Mouse (Mus musculus) forebrain, embryonic 12.5 days (tissue): ENCODE results near the gene Igsf8. TPM values are rescaled to one million over a fixed set of nuclear protein-coding genes. Genes with fewer than 3 reads are reported as not detected.

Source experiments
- ATAC-seq: fragments of 200-750 bp; cut with Nextera tagmentation; 2 replicates; pipeline ENCODE4 v1.8.0; 2017; ENCODE audit warnings: moderate TSS enrichment; ENCODE audit not compliant: low FRiP score
- H3K27ac ChIP-seq: fragments of 300-500 bp; sonication (generic); 2 replicates; pipeline ENCODE4 v1.5.1; 2016; ENCODE audit warnings: mild to moderate bottlenecking
- H3K27me3 ChIP-seq: fragments of 300-500 bp; sonication (generic); 2 replicates; pipeline ENCODE4 v1.6.1; 2016; ENCODE audit warnings: mild to moderate bottlenecking
- H3K36me3 ChIP-seq: fragments of 300-500 bp; sonication (generic); replicated peaks from 2 replicates; pipeline ENCODE4 v1.6.1; 2016; ENCODE audit warnings: mild to moderate bottlenecking
- H3K4me1 ChIP-seq: fragments of 300-500 bp; sonication (generic); 2 replicates; pipeline ENCODE4 v1.6.1; 2016
- H3K4me2 ChIP-seq: fragments of 300-500 bp; sonication (generic); 2 replicates; pipeline ENCODE4 v1.6.1; 2016; ENCODE audit warnings: mild to moderate bottlenecking, moderate library complexity
- H3K4me3 ChIP-seq: fragments of 300-500 bp; sonication (generic); replicated peaks from 2 replicates; pipeline ENCODE4 v1.5.1; 2016; ENCODE audit warnings: mild to moderate bottlenecking
- H3K9ac ChIP-seq: fragments of 300-500 bp; sonication (generic); 2 replicates; pipeline ENCODE4 v1.6.1; 2016; ENCODE audit warnings: mild to moderate bottlenecking
- H3K9me3 ChIP-seq: fragments of 300-500 bp; sonication (generic); 2 replicates; pipeline ENCODE4 v1.6.1; 2016
- WGBS: fragments of 180-500 bp; shearing (Covaris S2); methylation state at CpG from one replicate; pipeline ENCODE4 v1.1.7; 2016; 5-methylcytosine and 5-hydroxymethylcytosine counted together
- polyA plus RNA-seq: library from polyadenylated mRNA; unstranded; fragments of >200 nt; fragmentation: Nextera tagmentation; extraction: Ambion mirVana; gene quantifications from 2 replicates; pipeline ENCODE4 v1.2.1, GENCODE M21; 2016

Gene Igsf8
- polyA plus RNA-seq, 1 experiment from 2014 or later = 127 TPM

- H3K27ac ChIP-seq = no peak overlapping the region
- no peaks in the 10 kb centered on the region for H3K36me3 ChIP-seq
- H3K27me3 ChIP-seq = peaks cover 59% of the 10 kb centered on the region
- H3K9me3 ChIP-seq = no peaks in the 10 kb centered on the region
- peak overlapping the region; percentile 45 for H3K4me2 ChIP-seq
- 83% methylated on average over 7 of the region's 7 CpGs for WGBS
- no peak overlapping the region for H3K9ac ChIP-seq
- H3K4me3 ChIP-seq = no peak overlapping the region
- ATAC-seq = no peak
- H3K4me1 ChIP-seq = peaks cover 32% of the 10 kb centered on the region
Measured at GRCm38 (mm10) chr1:172328461-172328860, 67.0 kb downstream of the Igsf8 start.

- Histone ChIP-seq H3K27me3 (peaks cover 55% of the 10 kb centered on the region), H3K4me3 (peak within 1 kb of the TSS; percentile 25), H3K27ac (no peak within 1 kb of the TSS), H3K9ac (0 out of 2 replicates have a peak within 1 kb of the TSS, but pooled peaks have one; percentile 13), H3K4me1 (peaks cover 30% of the 10 kb centered on the region), H3K36me3 (no peaks in the 10 kb centered on the region), H3K4me2 (peak within 1 kb of the TSS; percentile 45), H3K9me3 (no peaks in the 10 kb centered on the region)
- peak; percentile 87 for ATAC-seq
- 28% methylated on average over 9 of the region's 9 CpGs for WGBS
Measured at GRCm38 (mm10) chr1:172329131-172329530, 67.7 kb downstream of the Igsf8 start, which contains the start of gene Kcnj9. Kcnj9 (minus strand) TSS chr1:172329318.

DNA sequence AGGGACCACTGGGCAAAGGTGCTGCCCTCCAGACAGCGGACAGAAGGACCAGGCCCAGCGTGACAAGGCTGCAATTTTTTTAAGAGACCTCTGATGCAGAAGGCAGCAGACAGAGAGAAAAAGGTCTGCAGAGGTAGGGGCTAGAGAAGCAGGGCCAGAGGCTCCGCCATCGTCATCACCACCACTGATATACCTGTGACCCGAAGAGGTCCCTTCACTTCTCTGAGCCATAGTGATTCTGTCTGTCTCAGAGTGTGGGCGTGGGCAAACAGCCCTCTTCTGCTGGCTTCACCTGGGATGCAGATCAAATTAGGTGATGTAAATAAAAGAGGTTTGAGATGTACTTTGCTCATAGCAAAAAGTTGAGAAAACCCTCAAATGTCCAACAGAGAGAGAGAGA is 68.2 kb downstream of the Igsf8 start:
- peaks cover 25% of the 10 kb centered on the region for H3K4me1 ChIP-seq
- no peak overlapping the region for H3K4me3 ChIP-seq
- no peak overlapping the region for H3K27ac ChIP-seq
- no peaks in the 10 kb centered on the region for H3K36me3 ChIP-seq
- H3K9ac ChIP-seq = 0 out of 2 replicates have a peak overlapping the region, but pooled peaks have one; percentile 13
- H3K9me3 ChIP-seq = no peaks in the 10 kb centered on the region
- WGBS = 73% methylated on average over 6 of the region's 6 CpGs
- H3K27me3 ChIP-seq = peaks cover 55% of the 10 kb centered on the region
- peak overlapping the region; percentile 45 for H3K4me2 ChIP-seq
- ATAC-seq = 0 out of 2 replicates have a peak, but pooled peaks have one; percentile 0

DNA sequence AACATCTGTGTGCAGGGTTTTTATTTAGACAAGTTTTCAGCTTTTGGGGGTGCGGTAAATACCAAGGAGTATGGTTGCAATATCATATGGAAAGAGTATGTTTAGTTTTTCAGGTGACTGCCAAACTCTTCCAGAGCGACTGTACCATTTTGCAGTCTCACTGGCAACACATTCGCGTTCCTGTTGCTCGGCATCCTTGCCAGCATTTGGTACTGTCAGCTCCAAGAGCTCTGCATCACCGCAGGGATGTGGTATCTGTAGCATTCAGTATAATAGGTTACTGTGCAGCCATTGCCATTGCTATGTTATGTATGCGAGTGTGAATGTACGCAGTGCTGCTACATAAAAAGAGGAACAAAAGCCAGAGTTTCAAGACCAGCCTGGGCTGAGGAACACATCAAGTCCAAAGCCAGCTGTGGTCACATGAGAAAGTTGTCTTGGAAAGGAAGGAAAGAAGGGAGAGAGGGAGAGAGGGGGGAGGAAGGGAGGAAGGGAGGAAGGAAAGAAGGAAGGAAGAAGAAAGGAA is 70.0 kb downstream of the Igsf8 start:
- H3K4me1 ChIP-seq = peaks cover 16% of the 10 kb centered on the region
- H3K4me2 ChIP-seq = no peak overlapping the region
- H3K9me3 ChIP-seq = no peaks in the 10 kb centered on the region
- WGBS = 69% methylated on average over 8 of the region's 8 CpGs
- ATAC-seq = no peak
- no peaks in the 10 kb centered on the region for H3K36me3 ChIP-seq
- no peak overlapping the region for H3K9ac ChIP-seq
- no peak overlapping the region for H3K4me3 ChIP-seq
- H3K27me3 ChIP-seq = peaks cover 38% of the 10 kb centered on the region
- H3K27ac ChIP-seq = no peak overlapping the region

- Histone ChIP-seq H3K4me1 (peaks cover 16% of the 10 kb centered on the region), H3K9me3 (no peaks in the 10 kb centered on the region), H3K27ac (no peak overlapping the region), H3K4me2 (no peak overlapping the region), H3K4me3 (no peak overlapping the region), H3K27me3 (peaks cover 24% of the 10 kb centered on the region), H3K9ac (no peak overlapping the region), H3K36me3 (no peaks in the 10 kb centered on the region)
- no peak for ATAC-seq
- WGBS = 87% methylated on average over 2 of the region's 2 CpGs
Measured at GRCm38 (mm10) chr1:172332925-172333324, 71.5 kb downstream of the Igsf8 start.

- Histone ChIP-seq H3K36me3 (no peaks in the 10 kb centered on the region), H3K4me1 (peaks cover 16% of the 10 kb centered on the region), H3K4me2 (no peak overlapping the region), H3K9ac (no peak overlapping the region; the same call in 1 of the 2 replicates), H3K27ac (no peak overlapping the region), H3K27me3 (peaks cover 23% of the 10 kb centered on the region), H3K4me3 (no peak overlapping the region), H3K9me3 (no peaks in the 10 kb centered on the region)
- 13% methylated on average over 3 of the region's 3 CpGs for WGBS
- no peak for ATAC-seq
Measured at GRCm38 (mm10) chr1:172333512-172333911, 72.1 kb downstream of the Igsf8 start.

DNA sequence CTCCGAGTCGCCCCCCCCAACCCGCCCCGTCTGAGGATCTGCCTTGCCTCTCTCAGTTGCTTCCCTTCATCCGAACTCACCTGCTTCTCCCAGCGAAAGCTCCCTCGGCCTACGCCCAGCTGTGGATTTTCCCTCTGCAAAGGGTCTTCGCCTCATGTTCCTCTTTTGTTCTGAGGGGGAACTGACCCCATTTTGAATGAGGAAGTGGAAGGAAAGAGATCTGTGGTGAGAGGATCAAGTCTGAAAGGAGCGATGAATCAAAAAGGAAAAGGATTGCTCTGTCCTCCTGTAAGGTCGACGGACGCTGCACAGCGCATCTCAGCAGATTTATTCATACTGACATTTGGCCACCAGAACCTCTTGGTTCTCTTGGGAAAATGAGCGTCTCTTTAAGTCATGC is 74.4 kb downstream of the Igsf8 start:
- H3K9ac ChIP-seq = no peak overlapping the region
- H3K4me1 ChIP-seq = peaks cover 11% of the 10 kb centered on the region
- ATAC-seq = no peak
- 81% methylated on average over 15 of the region's 15 CpGs for WGBS
- H3K4me2 ChIP-seq = no peak overlapping the region
- H3K36me3 ChIP-seq = no peaks in the 10 kb centered on the region
- no peaks in the 10 kb centered on the region for H3K9me3 ChIP-seq
- H3K27ac ChIP-seq = no peak overlapping the region
- peaks cover 18% of the 10 kb centered on the region for H3K27me3 ChIP-seq
- no peak overlapping the region for H3K4me3 ChIP-seq

GRCm38 (mm10) chr1:172337411-172338185 is 76.2 kb downstream of the Igsf8 start:
- Histone ChIP-seq H3K27ac (no peak overlapping the region), H3K4me2 (no peak overlapping the region), H3K27me3 (peaks cover 32% of the 10 kb centered on the region), H3K9ac (no peak overlapping the region), H3K4me1 (peaks cover 25% of the 10 kb centered on the region), H3K4me3 (no peak overlapping the region), H3K9me3 (no peaks in the 10 kb centered on the region), H3K36me3 (no peaks in the 10 kb centered on the region)
- 31% methylated on average over 2 of the region's 2 CpGs for WGBS
- ATAC-seq = no peak

GRCm38 (mm10) chr1:172340729-172341321 is 79.4 kb downstream of the Igsf8 start, which contains the start of gene Kcnj10:
Kcnj10 (plus strand) TSS chr1:172341210.
- Histone ChIP-seq H3K27ac (peak within 1 kb of the TSS; percentile 59), H3K9ac (peak within 1 kb of the TSS; percentile 47), H3K36me3 (no peaks in the 10 kb centered on the region), H3K9me3 (no peaks in the 10 kb centered on the region), H3K27me3 (peaks cover 27% of the 10 kb centered on the region), H3K4me2 (peak within 1 kb of the TSS; percentile 69), H3K4me3 (peak within 1 kb of the TSS; percentile 51), H3K4me1 (peaks cover 32% of the 10 kb centered on the region)
- ATAC-seq = peak; percentile 97
- 3% methylated on average over 33 of the region's 38 CpGs for WGBS

DNA sequence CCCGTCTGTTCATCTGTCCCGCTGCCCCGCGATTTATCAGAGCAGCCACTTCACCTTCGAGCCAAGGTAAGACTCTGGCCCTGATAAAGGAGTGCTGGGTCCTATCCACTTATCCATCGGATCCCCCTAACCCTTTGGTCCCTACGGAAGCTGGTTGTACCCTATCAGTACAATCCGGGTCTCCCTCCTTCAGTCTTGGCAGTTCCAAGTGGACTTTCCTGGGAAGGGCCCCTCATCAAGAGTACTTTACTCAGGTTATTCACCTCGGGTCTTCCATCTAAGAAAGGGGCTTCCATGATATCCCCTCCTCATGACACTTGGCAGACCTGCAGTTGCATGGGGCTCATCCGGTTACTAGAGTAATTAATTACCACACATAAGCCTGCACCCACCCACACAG is 79.9 kb downstream of the Igsf8 start:
- peak overlapping the region; percentile 51 for H3K4me3 ChIP-seq
- H3K9ac ChIP-seq = peak overlapping the region; percentile 47
- H3K9me3 ChIP-seq = no peaks in the 10 kb centered on the region
- no peaks in the 10 kb centered on the region for H3K36me3 ChIP-seq
- peak; percentile 1; the same call in 1 of the 2 replicates for ATAC-seq
- H3K4me1 ChIP-seq = peaks cover 33% of the 10 kb centered on the region
- H3K27me3 ChIP-seq = peaks cover 27% of the 10 kb centered on the region
- peak overlapping the region; percentile 69 for H3K4me2 ChIP-seq
- H3K27ac ChIP-seq = no peak overlapping the region
- WGBS = 20% methylated on average over 10 of the region's 10 CpGs

DNA sequence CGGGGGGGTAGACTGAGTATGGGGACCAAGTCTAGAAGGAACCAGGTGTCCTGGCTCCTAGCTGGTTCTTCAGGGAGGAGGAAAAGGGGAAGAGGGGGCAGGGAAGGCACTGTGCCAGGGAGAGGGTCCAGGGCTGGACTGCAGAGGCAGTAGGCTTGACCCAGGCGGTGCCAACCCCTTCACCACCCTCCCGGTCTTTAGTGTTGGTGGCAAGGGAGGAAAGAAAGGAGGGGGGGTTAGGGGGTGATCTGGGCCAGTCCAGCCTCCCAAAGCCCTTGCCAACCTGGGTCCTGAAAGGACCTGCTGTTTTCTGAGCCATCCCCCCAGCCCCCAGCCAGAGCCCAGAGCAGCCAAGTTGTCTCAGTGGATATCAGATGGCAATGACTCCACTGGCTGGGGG is 81.3 kb downstream of the Igsf8 start:
- Histone ChIP-seq H3K4me1 (peaks cover 33% of the 10 kb centered on the region), H3K27ac (no peak overlapping the region), H3K9me3 (no peaks in the 10 kb centered on the region), H3K9ac (no peak overlapping the region), H3K27me3 (peaks cover 27% of the 10 kb centered on the region), H3K4me2 (peak overlapping the region; percentile 69), H3K4me3 (no peak overlapping the region), H3K36me3 (no peaks in the 10 kb centered on the region)
- no peak for ATAC-seq
- WGBS = 87% methylated on average over 3 of the region's 3 CpGs

DNA sequence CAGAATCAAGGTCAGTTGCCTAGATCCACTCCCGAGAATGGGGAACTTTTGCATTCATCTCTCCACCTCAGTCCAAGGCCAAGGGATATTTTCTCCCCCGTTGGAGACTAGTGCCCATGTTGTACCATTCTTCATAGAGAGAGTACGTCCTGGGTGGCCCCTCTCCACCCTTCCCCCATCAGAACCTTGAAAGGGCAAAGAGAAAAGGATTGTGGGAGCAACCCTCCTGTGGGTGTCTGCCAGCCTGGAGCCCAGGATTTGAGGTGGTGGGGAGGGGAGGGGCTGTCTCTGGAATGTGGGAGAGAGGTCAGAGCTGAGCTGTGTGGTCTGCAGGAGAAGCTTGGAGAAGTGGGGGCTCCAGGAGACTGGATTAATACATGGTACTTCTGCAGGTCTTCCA is 82.5 kb downstream of the Igsf8 start:
- Histone ChIP-seq H3K4me3 (no peak overlapping the region), H3K27ac (no peak overlapping the region), H3K9ac (no peak overlapping the region), H3K9me3 (no peaks in the 10 kb centered on the region), H3K36me3 (no peaks in the 10 kb centered on the region), H3K4me1 (peaks cover 37% of the 10 kb centered on the region), H3K27me3 (peaks cover 22% of the 10 kb centered on the region), H3K4me2 (no peak overlapping the region)
- no peak for ATAC-seq
- 52% methylated on average over 3 of the region's 3 CpGs for whole genome bisulfite sequencing
